Mouse (Mus musculus) ES-E14 (cell line): ENCODE results near the gene Lztfl1.

Experiments used
- CHD2 ChIP-seq: IDR thresholded peaks from 2 replicates; pipeline ENCODE4 v1.6.1; 2014; ENCODE audit warnings: mild to moderate bottlenecking, low read depth, low read length, inconsistent platforms
- HCFC1 ChIP-seq: IDR thresholded peaks from 2 replicates; pipeline ENCODE4 v1.6.1; 2012; ENCODE audit warnings: low read length, inconsistent platforms, borderline replicate concordance; ENCODE audit not compliant: insufficient read depth
- MAFK ChIP-seq: IDR thresholded peaks from 2 replicates; pipeline ENCODE4 v1.6.1; 2014; ENCODE audit warnings: mild to moderate bottlenecking, low read depth, low read length, inconsistent platforms; ENCODE audit not compliant: insufficient read depth
- ZC3H11A ChIP-seq: IDR thresholded peaks from 2 replicates; pipeline ENCODE4 v1.6.1; 2012; ENCODE audit warnings: low read depth, mild to moderate bottlenecking, inconsistent platforms, low read length, borderline replicate concordance
- ZNF384 ChIP-seq: IDR thresholded peaks from 2 replicates; pipeline ENCODE4 v1.6.1; 2012; ENCODE audit warnings: low read depth, low read length, inconsistent platforms

DNA sequence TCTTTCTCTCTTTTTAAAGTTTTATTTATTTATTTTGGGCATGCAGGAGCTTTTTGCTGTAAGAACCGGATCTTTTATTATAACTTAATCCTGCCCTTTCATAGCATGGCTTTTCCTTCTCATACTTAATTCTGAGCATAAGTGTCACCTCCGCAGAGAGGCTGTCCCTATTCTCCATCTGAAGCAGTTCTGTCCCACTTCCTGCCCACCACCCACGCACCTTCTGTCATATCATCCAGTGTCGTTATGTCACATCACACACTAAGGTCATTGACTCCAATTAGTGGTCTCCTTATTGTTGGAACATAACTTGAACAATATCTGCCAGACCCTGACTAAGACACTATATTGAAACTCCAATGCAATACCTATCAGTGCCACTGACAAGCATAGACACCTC is 41.1 kb upstream of the Lztfl1 start:
- TF ChIP-seq MAFK (no peak), CHD2 (no peak), ZNF384 (no peak), ZC3H11A (no peak), HCFC1 (no peak)
